Mouse (Mus musculus) layer of hippocampus, adult 9-11 months (tissue): ENCODE data around the gene U2af1l4.

Experiments
- DNase-seq: peaks from one replicate; pipeline ENCODE4 v3.0.0; 2022

U2af1l4 gene

GRCm38 (mm10) chr7:30563117-30563905, at the start of gene U2af1l4, which contains the start of the genes Gm49396 and Psenen:
U2af1l4 (plus strand) TSS chr7:30563301.
Gm49396 (plus strand) TSS chr7:30563344.
Psenen (minus strand) TSS chr7:30563627.
- DNase-seq = peak; percentile 97

GRCm38 (mm10) chr7:30515003-30515760, 47.9 kb upstream of the U2af1l4 start:
- DNase-seq = no peak

GRCm38 (mm10) chr7:30518325-30518724, 44.8 kb upstream of the U2af1l4 start:
- DNase-seq = no peak

- no peak for DNase-seq
Measured at GRCm38 (mm10) chr7:30520396-30520795, 42.7 kb upstream of the U2af1l4 start.

- DNase-seq = no peak
Measured at GRCm38 (mm10) chr7:30520856-30521255, 42.2 kb upstream of the U2af1l4 start.

GRCm38 (mm10) chr7:30522871-30523270, 40.2 kb upstream of the U2af1l4 start:
- DNase-seq = no peak

GRCm38 (mm10) chr7:30524487-30524886, 38.6 kb upstream of the U2af1l4 start:
- DNase-seq = no peak

GRCm38 (mm10) chr7:30525954-30526353, 37.1 kb upstream of the U2af1l4 start:
- DNase-seq = no peak

- no peak for DNase-seq
Measured at GRCm38 (mm10) chr7:30526399-30526798, 36.7 kb upstream of the U2af1l4 start.

- no peak for DNase-seq
Measured at GRCm38 (mm10) chr7:30526981-30527380, 36.1 kb upstream of the U2af1l4 start.

- peak; percentile 57 for DNase-seq
Measured at GRCm38 (mm10) chr7:30531291-30531815, 31.7 kb upstream of the U2af1l4 start.

- peak; percentile 57 for DNase-seq
Measured at GRCm38 (mm10) chr7:30532931-30533330, 30.2 kb upstream of the U2af1l4 start.

GRCm38 (mm10) chr7:30533941-30534632, 29.0 kb upstream of the U2af1l4 start:
- DNase-seq = no peak

- peak; percentile 98 for DNase-seq
Measured at GRCm38 (mm10) chr7:30534633-30535577, 28.2 kb upstream of the U2af1l4 start, which contains the start of gene Arhgap33. Arhgap33 (minus strand) TSS chr7:30535060.

GRCm38 (mm10) chr7:30540572-30540971, 22.5 kb upstream of the U2af1l4 start:
- no peak for DNase-seq

GRCm38 (mm10) chr7:30544327-30544726, 18.8 kb upstream of the U2af1l4 start:
- DNase-seq = no peak

GRCm38 (mm10) chr7:30549880-30550279, 13.2 kb upstream of the U2af1l4 start:
- no peak for DNase-seq

GRCm38 (mm10) chr7:30550603-30551002, 12.5 kb upstream of the U2af1l4 start:
- no peak for DNase-seq

- DNase-seq = no peak
Measured at GRCm38 (mm10) chr7:30551445-30552101, 11.5 kb upstream of the U2af1l4 start.

- DNase-seq = peak; percentile 99
Measured at GRCm38 (mm10) chr7:30552102-30553020, 10.7 kb upstream of the U2af1l4 start, which contains the start of the genes Hspb6 and Proser3. Hspb6 (plus strand) TSS chr7:30552178. Proser3 (minus strand) TSS chr7:30552299.
